In the genomic region with DNA sequence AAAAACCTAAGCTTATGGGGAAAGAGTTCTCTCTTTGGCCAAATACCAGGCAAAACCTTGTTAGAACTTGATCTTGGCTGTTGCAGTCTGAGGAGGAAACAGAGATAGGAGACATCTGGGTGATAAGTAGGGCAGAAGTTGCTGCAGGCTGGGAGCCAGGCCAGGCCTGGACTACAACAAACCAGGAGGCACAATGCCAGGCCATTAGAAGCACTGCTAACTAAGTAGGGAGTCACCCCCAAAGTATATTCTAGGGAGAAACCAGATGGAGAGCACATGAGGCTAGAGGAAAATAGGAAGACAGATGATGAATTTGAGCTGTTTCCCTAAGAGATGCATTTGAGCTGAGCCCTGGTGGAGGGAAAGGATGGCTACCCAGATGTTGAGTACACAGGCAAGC, we compare ENCODE assay signal across 12 mouse cellular contexts.
A peak's percentile ranks its signal among the peaks of the same experiment; 100 is the strongest.
DNase-seq lines count a peak whose midpoint lies in the region; ATAC-seq lines count a peak whose summit lies in the region.
"Had no signal": no experiment of that assay in that cellular context is flagged by ENCODE, and none has a peak within 500 bp of the region (broad histone marks: within the 10 kb centered on the region; RNA-seq: fewer than 3 reads in every experiment).

No protein-coding gene starts in this region.

- peak; percentile 11 for DNase-seq in heart, adult 8-10 months (ENCODE audit: low spot score)
- no peak for DNase-seq in heart, postnatal 25 days (ENCODE audit: low spot score)
- peak; percentile 15 for DNase-seq in brain, adult 2 months (ENCODE audit: low read depth, low spot score)
- peak; percentile 13 for DNase-seq in heart, postnatal 4 days
- DNase-seq in lung, postnatal 4 days, result peak; percentile 33 to 79
- no peak for DNase-seq in neural tube, embryonic 10.5 days (ENCODE audit: extremely low spot score, low spot score)
- DNase-seq: adrenal gland, postnatal 14 days; cerebellum, adult 9-11 months; layer of hippocampus, adult 9-11 months; right cerebral cortex, postnatal 4 days; thymus, postnatal 25 days had no signal

- no peak for ATAC-seq in CD4-positive, CD25-positive, alpha-beta regulatory T cell, adult 4 months

- intact Hi-C loops in heart, postnatal 25 days (cut with DNase I), result no loop called here

Comparison
In these comparisons a context has a peak if more than half of its experiments do, and no peak if none do; other contexts are left out.
1. DNase-seq: peak in heart, adult 8-10 months (single experiment), brain, adult 2 months (single experiment), heart, postnatal 4 days (single experiment) and lung, postnatal 4 days (2 of 2); none in heart, postnatal 25 days (single experiment) and neural tube, embryonic 10.5 days (single experiment).